Mouse (Mus musculus) cerebellum, adult 18-20 months (tissue): ENCODE results near the gene Tnik.

Experiments
- DNase-seq, 2 experiments: peaks; one replicate each; pipeline ENCODE4 v3.0.0; 2021

Tnik gene

DNA sequence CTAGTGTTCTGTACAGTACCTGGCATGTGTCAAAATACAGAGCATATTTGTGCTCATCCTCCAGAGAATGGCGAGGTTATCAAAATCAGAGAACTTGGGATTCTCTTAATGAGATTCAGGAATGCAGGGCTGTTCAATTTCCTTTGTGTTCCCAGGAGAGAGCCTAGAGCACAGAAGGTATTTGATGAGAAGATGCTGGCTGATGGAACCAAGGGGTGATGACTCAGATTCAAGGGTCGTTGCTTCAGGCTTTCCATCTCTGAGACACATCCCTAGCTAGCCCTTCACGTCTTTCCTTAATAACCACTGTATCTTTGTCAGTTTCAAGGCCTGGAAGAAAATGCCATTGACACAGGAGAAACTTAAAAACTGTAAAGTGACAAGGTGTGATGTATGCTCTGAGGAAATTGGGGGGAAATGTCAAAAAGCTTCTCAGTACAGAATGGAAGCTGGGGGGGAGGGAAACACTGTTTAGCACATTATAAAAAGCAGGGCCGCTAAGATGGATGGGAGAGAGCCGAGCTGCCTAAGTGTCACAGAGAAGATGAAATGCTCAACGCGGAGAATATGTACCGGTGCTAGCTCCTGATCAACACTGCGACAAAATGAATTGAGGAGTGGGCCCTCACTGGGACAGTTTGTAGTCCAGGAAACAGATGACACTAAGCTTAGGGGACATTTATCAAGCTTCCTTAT is 380.4 kb downstream of the Tnik start:
- no peak for DNase-seq

DNA sequence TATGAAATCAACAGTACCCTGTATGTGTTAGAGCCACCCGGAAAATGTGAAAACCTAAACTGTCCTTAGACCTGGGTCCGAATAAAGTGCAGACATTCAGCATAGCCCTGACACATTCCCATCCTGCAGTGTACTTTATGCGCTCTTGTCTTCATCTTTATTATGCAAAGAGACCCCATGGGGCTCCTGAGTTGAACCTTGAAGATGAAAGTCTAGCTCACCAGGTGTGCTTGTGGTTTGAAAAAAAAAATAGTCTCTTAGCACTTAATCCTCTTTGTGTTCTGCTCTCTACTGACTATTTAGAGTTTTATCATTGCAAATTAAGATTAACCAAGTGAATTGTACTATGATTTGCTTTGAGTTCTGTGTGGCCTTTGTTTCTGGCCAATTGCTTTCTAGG is 389.6 kb downstream of the Tnik start:
- DNase-seq = no peak

DNA sequence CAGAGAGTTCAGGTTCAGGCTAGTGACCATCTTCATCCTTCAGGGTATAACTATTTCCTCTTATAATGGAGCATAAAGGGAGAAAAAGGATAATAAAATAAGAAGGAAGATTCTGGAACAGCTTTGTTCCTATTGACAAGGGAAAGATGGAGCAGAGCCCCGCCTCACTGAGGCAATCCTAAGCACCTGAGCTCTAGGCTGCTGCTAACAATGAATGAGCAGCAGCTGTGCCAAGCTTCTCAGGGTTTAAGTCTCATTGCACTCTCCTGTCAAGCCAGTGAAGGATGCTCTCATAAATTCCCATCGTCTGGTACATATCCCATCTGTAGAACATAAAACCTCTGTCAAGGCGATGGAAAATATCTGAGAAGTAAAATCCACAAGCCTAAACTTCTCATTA is 390.0 kb downstream of the Tnik start:
- no peak for DNase-seq

DNA sequence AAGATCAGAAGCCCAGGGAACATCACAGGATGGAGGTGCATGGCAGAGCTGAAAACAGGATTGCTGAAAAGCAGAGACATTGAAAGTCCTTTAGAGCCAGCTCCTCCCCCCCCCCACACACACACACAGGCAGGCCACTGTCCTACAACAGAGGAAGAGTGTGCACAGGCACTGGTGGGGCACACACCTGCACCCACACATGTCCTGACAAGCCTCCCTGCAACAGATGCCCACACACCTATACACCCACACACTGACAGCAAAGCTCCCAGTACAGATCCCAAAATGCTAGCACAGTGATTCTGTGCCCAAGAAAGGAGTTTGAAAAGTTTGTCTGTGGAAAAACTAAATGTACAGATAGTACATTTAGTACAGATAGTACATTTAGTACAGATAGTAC is 391.7 kb downstream of the Tnik start:
- no peak for DNase-seq

- no peak for DNase-seq
Observed at GRCm38 (mm10) chr3:28658349-28658748, 395.3 kb downstream of the Tnik start.

DNA sequence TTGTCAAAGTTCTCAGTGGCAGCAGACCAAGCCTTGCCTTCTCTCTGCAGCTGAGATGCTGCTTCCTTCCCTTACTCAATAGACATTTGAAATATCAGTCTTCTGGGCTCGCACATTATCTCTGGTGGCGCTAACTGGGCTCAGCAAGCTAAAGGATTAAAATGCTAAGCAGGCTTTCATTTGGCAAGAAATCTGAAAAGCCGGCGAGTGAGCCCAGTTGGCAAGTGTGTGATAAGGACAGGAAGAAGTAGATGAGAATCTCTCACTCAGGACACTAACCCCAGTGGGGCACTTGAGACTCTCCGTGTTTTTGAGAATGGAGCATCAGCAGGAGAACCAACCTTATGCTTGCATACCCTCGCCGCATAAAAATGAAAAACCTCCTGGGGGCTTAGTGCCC is 417.8 kb downstream of the Tnik start:
- no peak for DNase-seq

GRCm38 (mm10) chr3:28681866-28682265 is 418.9 kb downstream of the Tnik start:
- DNase-seq = no peak

GRCm38 (mm10) chr3:28682411-28682810 is 419.4 kb downstream of the Tnik start:
- no peak for DNase-seq

GRCm38 (mm10) chr3:28685510-28685909 is 422.5 kb downstream of the Tnik start:
- no peak for DNase-seq

- DNase-seq = no peak
Observed at GRCm38 (mm10) chr3:28694811-28695210, 431.8 kb downstream of the Tnik start.

DNA sequence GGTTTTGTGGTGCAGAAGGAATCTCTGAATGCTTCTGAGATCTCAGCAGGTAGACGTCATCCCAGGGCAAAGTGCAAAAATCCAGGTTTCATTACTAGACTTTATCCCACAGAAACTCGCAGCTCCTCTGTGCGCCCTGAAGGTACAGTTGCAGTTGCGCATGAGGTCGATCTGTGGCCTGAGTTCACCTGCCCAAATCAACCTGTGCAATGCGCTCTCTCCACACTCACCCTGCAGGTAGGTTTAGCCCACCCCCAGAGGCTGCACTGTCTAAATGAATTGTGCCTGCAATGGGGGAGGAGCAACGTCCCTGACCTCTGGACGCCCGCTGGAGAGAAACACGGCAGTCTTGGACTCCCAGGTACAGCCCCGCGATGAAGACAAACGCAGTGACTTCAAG is 432.6 kb downstream of the Tnik start:
- DNase-seq = no peak

DNA sequence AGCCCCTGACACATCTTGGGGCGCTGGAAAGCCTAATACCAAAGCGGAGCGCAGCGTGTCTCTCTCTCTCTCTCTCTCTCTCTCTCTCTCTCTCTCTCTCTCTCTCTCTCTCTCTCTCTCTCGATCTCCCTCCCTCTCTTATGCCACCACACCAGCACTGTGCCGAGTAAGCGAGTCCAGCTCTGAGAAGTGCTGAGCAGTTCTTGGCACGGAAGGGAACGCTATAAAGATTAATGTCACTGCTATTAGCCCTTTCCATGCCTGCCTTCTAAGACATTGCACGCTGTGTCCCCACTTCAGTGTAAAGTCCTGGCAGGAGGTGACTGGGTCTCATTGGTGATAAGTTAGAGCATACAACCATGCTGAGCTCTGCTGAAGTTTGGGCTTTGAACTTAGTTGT is 433.1 kb downstream of the Tnik start:
- no peak for DNase-seq

DNA sequence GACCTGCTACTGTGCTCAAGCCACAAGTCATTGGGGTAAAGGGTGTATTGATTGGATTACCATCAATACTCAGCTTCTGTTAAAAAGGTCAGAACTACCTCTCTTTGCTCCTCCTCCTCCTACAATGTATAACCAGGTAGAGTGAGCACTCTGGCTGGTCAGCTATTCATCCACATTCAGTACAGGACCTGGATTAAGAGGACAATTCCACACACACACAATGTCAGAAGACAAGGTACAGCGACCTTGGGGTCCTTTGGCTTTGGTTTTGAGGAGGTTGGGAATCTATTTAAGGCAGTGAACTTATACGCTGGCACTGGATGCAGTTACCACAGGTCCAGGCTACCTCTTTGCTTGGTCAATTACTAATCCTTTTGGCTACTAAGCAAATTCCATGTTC is 434.8 kb downstream of the Tnik start, which contains the start of gene Slc2a2:
Gene Slc2a2 (plus strand): TSS at position 107 of the 400 bp plus-strand sequence.
- no peak for DNase-seq

DNA sequence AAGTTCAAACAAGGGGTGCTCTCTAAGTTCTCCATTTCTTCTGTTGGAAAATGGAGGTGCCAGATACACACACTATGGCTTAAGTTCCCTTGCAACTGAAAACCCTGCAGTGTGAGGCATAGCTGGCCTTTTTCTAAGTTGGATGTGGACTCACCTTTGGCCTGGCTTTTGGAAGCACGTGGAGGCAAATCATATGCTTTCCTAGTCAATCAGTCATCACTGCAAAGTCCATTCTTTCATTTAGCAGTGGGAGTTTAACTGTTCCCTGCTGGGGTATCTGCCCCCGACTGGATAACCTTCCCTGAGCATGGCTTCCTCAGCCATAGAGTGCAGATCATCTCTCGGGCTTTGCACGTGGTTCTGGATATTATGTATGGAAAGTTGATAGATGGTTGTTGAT is 436.6 kb downstream of the Tnik start:
- DNase-seq = no peak

DNA sequence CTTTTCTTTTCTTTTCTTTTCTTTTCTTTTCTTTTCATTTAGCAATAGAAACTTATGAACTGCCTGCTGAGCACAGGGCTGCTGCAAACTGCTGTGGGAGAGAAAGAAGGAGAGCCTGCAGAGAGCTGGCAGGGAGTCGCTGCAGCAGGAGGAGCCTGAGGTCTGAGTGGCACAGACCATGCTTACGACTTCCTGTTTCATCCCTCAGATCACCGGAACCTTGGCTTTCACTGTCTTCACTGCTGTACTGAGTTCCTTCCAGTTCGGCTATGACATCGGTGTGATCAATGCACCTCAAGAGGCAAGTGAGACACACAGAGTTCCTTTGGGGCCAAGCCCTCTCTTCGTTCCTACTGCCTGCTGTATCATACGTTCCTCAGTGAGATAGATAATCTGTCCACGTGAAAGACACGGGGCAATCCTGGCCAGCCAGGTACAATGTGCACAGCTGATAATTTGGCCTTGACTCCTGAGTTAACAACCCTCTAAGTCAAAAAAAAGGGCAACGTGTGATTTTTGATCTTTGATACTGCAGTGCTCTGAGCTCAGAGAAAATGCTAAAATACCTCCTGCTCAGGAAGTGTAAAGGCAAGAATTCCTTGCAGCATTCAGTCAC is 442.6 kb downstream of the Tnik start:
- DNase-seq = no peak

DNA sequence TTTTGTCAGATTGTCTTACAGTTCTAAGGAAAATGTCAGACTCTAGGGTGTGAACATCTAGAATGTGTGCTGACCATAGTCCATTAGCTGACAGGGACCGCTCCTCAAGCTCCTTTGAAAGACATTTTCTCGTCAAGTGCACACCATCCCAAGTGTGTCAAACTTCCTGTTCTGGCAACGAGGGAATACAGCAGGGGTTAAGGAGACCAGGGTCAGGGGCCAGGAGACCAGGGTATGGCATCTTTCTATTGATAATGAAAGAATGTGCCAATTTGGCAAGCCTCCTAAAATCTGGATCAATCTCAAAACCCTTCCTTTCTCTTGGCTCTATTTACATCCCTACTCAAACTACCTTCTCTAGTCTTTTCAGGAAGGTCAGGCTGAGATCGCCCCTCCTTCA is 443.7 kb downstream of the Tnik start:
- no peak for DNase-seq

DNA sequence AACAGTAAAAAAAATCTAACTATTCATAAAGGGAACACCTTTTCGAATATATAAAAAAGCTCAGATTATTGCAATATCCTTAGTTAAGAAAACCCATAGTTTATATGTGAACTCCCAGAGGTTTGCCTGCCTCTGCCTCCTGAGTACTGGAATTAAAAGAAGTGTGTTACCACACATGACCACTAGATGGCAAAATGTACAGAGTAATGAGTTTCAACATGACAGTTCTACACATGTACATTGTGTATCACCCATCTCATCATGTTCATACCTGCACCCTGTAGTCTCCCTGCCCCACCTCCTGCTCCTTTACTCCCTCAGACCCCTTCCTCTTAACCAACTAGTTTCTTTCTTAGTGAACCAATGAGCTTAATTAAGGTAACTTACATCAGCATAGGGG is 446.7 kb downstream of the Tnik start:
- DNase-seq = no peak

GRCm38 (mm10) chr3:28713913-28714698 is 451.1 kb downstream of the Tnik start:
- no peak for DNase-seq

- no peak for DNase-seq
Observed at GRCm38 (mm10) chr3:28718521-28718920, 455.5 kb downstream of the Tnik start.

GRCm38 (mm10) chr3:28721218-28721617 is 458.2 kb downstream of the Tnik start:
- no peak for DNase-seq

- no peak for DNase-seq
Observed at GRCm38 (mm10) chr3:28721838-28722237, 458.8 kb downstream of the Tnik start.

DNA sequence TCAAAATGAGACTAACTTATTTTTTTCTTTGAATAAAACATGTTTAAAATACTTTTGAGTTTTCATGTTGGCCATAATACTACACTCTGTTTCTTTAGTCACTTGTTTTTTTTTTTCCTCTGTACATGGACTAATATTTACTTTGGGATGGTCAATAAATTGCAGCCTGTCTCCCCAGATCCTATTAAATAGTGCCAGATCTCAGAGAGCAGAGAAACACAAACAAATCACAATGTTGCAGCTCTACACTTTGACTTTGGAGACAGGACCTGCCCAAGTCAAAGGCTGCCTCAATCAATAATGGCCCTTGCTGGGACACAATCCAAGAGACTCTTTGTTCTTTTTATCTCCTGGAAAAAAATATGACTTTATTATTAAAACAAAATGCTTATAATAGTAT is 459.5 kb downstream of the Tnik start:
- no peak for DNase-seq

DNA sequence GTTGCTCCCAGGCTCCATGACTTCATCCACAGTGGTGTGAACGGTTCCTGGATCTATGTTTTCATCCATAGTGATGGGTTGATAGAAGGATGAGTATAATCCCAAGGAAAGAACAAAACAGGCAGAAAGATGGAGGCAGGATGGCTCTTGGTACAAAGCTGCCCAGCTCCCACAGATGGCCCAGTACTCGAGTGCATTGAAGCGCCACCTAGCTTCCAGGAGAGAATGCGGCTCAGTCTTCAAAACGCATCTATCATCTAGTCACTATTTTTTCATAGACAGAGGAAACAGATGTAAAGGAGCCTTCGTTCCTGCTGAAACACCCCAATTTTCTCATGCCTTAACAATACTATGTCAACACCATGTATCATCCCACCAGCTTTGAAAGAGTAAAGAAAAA is 460.5 kb downstream of the Tnik start:
- no peak for DNase-seq

- no peak for DNase-seq
Observed at GRCm38 (mm10) chr3:28725203-28725602, 462.2 kb downstream of the Tnik start.
